Mouse (Mus musculus) midbrain, embryonic 14.5 days (tissue): Measurements from ENCODE around the gene Efcab12. TPM values are rescaled to one million over a fixed set of nuclear protein-coding genes. Genes with fewer than 3 reads are reported as not detected.
A peak's percentile ranks its signal among the peaks of the same experiment; 100 is the strongest.
"Not testable (repeated sequence)": the region's sequence is repeated elsewhere in the genome, so short reads cannot be mapped to it uniquely, and the experiment has no call there.

ENCODE experiments used
- ATAC-seq: fragments of 200-750 bp; cut with Nextera tagmentation; 2 replicates; pipeline ENCODE4 v1.8.0; 2017; ENCODE audit warnings: moderate number of reproducible peaks, moderate library complexity; ENCODE audit not compliant: low FRiP score, low TSS enrichment
- DNase-seq: peaks from one replicate; pipeline ENCODE4 v3.0.0-alpha.2; 2015
- H3K27ac ChIP-seq: fragments of 300-500 bp; sonication (generic); replicated peaks from 2 replicates; pipeline ENCODE4 v1.5.1; 2014; ENCODE audit warnings: mild to moderate bottlenecking, low read depth, low read length, moderate library complexity
- H3K27me3 ChIP-seq: fragments of 300-500 bp; sonication (generic); 2 replicates; pipeline ENCODE4 v1.6.1; 2014; ENCODE audit warnings: low read length, control low read depth, mixed read lengths; ENCODE audit not compliant: control insufficient read depth, insufficient read depth
- H3K36me3 ChIP-seq: fragments of 300-500 bp; sonication (generic); 2 replicates; pipeline ENCODE4 v1.6.1; 2014; ENCODE audit warnings: low read length, control low read depth; ENCODE audit not compliant: control insufficient read depth, insufficient read depth
- H3K4me1 ChIP-seq: fragments of 300-500 bp; sonication (generic); 2 replicates; pipeline ENCODE4 v1.6.1; 2014; ENCODE audit warnings: mild to moderate bottlenecking, antibody characterized with exemption, low read length, control low read depth; ENCODE audit not compliant: control insufficient read depth, insufficient read depth
- H3K4me2 ChIP-seq: fragments of 300-500 bp; sonication (generic); 2 replicates; pipeline ENCODE4 v1.6.1; 2014; ENCODE audit warnings: mild to moderate bottlenecking, low read length, moderate library complexity
- H3K4me3 ChIP-seq: fragments of 300-500 bp; sonication (generic); replicated peaks from 2 replicates; pipeline ENCODE4 v1.5.1; 2014; ENCODE audit warnings: low read depth, low read length
- H3K9ac ChIP-seq: fragments of 300-500 bp; sonication (generic); replicated peaks from 2 replicates; pipeline ENCODE4 v1.6.1; 2014; ENCODE audit warnings: mild to moderate bottlenecking, low read length, moderate library complexity
- H3K9me3 ChIP-seq: fragments of 300-500 bp; sonication (generic); 2 replicates; pipeline ENCODE4 v1.6.1; 2016; ENCODE audit warnings: low read length, control low read depth, mixed read lengths; ENCODE audit not compliant: control insufficient read depth
- WGBS: fragments of 180-500 bp; shearing (Covaris S2); extraction: QIAGEN DNeasy Blood & Tissue Kit; methylation state at CpG from one replicate; pipeline ENCODE4 v1.1.7; 2014; 5-methylcytosine and 5-hydroxymethylcytosine counted together
- polyA plus RNA-seq: library from polyadenylated mRNA; unstranded; fragments of >200 nt; fragmentation: Nextera tagmentation; extraction: Ambion mirVana; gene quantifications from 2 replicates; pipeline ENCODE4 v1.2.1, GENCODE M21; 2014

Gene Efcab12
- polyA plus RNA-seq, 1 experiment from 2014 or later, result 2.5 TPM

DNA sequence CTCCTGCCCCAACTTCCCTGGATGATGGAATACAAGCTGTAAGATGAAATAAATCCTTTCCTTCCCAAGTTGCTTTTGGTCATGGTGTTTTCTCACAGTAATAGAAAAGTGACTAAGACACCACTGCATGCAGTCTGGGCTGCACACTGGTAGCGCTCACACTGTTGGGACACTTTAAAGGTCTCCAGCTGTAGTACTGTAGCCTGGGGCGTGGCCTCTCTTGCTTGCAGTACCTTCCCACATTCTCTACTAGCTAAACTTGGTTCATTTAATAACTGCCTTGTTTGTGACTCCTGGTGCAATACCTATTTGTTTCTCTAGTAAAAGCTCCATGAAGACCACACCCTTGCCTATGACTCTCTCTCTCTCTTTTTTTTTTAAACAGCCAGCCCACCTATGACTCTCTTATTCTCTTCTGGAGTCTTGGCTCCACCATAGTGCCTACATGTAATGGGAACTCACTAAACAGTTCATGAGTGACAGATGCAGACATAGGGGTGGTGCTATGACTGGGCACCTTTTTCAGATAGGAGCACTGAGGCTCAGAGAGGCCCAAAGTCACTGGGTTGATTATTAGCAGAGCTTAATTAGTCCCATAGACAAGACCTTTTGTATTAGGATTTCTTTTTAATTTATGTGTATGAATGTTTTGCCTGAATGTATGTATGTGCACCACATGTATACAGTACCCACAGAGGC, 5.9 kb downstream of the Efcab12 start:
- 90% methylated on average over 2 of the region's 2 CpGs for WGBS
- ATAC-seq (no peak), DNase-seq (no peak)
- Histone ChIP-seq H3K9me3 (no peaks in the 10 kb centered on the region), H3K27ac (no peak overlapping the region), H3K27me3 (no peaks in the 10 kb centered on the region), H3K4me1 (peaks cover 3% of the 10 kb centered on the region; the same call in 1 of the 2 replicates), H3K36me3 (no peaks in the 10 kb centered on the region), H3K9ac (no peak overlapping the region), H3K4me2 (no peak overlapping the region), H3K4me3 (no peak overlapping the region)

DNA sequence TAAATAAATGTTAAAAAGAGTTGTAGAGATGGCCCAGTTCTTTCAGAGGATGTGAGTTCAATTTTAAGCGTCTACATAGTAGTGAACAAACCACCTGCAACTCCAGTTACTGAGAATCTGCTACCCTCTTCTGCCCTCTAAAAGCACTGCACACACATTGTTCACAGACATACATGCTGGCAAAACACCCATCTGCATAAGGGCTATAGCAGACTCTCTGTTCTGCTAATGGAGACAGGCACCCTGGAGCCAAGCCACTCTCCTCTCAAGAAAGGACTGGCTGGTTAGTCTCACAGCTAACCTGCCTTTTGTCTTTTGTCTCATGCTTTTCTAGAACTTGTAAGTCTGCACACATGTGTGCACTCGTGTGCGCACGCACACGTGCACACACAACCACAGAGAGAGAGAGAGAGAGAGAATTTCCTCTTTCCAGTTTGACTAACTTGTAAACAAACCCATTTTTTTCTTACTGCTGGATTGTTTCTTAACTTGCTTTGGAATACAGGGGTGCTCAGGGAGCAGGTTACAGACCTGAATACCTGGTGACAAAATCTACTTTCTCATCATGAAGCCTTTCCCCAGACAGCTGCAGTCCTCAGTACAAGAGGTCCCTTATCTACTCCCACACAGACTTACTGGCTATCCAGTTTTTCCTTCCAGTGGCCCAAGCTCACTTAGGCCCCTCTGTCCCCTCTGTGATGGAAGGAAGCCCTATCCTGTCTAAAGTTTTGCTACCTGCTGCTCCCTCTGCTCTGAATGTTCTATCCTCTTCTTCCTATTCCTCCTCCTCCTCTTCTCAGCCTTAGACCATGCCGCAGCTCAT, 7.2 kb downstream of the Efcab12 start:
- DNase-seq (no peak), ATAC-seq (no peak)
- H3K4me1 ChIP-seq, result no peaks in the 10 kb centered on the region
- H3K27me3 ChIP-seq, result no peaks in the 10 kb centered on the region
- no peak overlapping the region for H3K9ac ChIP-seq
- no peak overlapping the region for H3K27ac ChIP-seq
- H3K4me2 ChIP-seq, result no peak overlapping the region
- no peaks in the 10 kb centered on the region for H3K9me3 ChIP-seq
- no peak overlapping the region for H3K4me3 ChIP-seq
- 88% methylated on average over 6 of the region's 6 CpGs for WGBS
- no peaks in the 10 kb centered on the region for H3K36me3 ChIP-seq

DNA sequence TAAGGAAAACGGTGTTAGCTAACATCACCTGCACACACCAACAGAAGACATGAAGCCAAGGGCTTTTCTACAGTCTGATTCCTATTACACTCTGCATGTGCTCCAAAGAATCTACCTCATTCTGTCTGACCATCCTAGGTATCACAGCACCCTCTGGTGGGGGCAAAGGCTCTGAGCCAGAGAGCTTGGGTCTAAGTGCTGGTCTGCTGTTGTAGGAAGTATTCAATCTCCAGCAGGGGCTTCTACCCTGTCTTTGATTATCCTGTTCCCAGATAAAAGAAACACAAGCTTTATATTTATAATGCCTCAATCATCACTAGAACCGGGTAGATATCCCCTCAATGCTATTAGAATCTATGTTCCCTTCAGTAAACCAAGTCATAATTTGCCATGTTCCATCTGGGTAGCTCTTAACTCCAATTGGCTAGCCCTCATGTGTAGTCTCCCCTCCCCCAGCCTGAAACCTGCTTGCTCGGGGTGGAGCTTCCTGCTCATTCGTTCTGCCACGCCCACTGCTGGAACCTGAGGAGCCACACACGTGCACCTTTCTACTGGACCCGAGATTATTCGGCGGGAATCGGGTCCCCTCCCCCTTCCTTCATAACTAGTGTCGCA, 14.3 kb downstream of the Efcab12 start:
- ATAC-seq, result peak; percentile 48; the same call in 1 of the 2 replicates
- 5% methylated on average over 4 of the region's 11 CpGs for WGBS
- H3K27ac ChIP-seq, H3K4me1 ChIP-seq, H3K4me3 ChIP-seq, H3K27me3 ChIP-seq, H3K36me3 ChIP-seq, H3K9me3 ChIP-seq, H3K9ac ChIP-seq: not testable (repeated sequence)
- peak; percentile 75 for DNase-seq
- H3K4me2 ChIP-seq, result peak overlapping the region; percentile 32

DNA sequence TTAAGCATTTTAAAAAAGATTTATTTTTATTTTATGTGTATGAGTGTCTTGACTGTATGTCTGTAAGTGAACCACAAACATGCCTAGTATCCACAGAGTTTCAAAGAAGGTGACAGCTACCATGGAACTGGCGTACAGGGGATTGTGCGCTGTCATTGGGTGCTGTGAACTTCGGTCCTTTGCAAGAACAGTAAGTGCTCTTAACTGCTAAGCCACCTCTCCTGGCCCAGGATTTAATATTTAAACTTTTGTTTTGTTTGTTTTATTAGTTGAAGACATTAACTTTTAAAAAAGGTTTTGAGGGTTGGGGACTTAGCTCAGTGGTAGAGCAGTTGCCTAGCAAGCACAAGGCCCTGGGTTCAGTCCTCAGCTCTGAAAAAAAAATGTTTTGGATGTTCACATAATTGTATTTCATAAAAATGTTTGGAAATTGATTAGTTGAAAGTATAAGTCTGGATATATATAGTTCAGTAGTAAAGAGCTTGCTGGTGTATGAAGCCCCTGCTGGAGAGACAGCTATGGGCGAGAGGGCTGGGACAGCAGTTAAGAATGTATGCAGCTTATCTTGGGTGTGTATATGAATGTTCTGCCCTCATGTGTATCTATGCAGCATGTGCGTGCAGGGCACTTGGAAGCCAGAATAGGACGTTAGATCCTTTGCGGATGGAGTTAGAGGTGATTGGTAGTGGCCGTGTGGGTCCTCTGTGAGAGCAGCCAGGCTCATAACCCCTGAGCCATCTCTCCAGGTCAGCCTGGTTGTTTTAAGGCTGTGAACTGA, 16.8 kb downstream of the Efcab12 start:
- Histone ChIP-seq H3K4me1 (no peaks in the 10 kb centered on the region), H3K36me3 (no peaks in the 10 kb centered on the region), H3K4me2 (no peak overlapping the region), H3K9ac (no peak overlapping the region), H3K4me3 (no peak overlapping the region), H3K27me3 (no peaks in the 10 kb centered on the region), H3K9me3 (no peaks in the 10 kb centered on the region), H3K27ac (no peak overlapping the region)
- 88% methylated on average over 8 of the region's 8 CpGs for WGBS
- DNase-seq, result no peak
- ATAC-seq, result no peak

DNA sequence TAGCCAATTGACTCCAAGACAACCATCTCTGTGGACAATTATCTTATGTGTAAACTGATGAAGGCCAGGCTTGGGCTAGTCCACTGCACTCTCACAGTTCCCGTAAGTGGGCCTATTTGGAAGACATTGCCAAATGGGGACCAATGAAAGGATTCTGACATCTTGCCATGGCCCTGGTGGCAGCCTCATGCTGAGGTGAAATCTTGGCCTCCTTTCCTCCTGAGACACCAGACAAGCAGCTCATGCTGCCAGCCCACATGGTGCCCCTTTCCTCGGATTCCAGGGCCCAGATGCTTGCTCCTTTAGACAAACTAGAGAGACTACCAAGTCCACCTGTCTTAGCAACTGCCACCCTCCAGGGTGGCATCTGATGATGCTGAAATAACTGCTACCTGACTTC, 20.1 kb downstream of the Efcab12 start:
- Histone ChIP-seq H3K4me1 (no peaks in the 10 kb centered on the region), H3K4me2 (no peak overlapping the region), H3K27me3 (no peaks in the 10 kb centered on the region), H3K36me3 (no peaks in the 10 kb centered on the region), H3K27ac (no peak overlapping the region), H3K9ac (no peak overlapping the region), H3K9me3 (no peaks in the 10 kb centered on the region), H3K4me3 (no peak overlapping the region)
- 72% methylated on average over 2 of the region's 2 CpGs for WGBS
- ATAC-seq (no peak), DNase-seq (no peak)

DNA sequence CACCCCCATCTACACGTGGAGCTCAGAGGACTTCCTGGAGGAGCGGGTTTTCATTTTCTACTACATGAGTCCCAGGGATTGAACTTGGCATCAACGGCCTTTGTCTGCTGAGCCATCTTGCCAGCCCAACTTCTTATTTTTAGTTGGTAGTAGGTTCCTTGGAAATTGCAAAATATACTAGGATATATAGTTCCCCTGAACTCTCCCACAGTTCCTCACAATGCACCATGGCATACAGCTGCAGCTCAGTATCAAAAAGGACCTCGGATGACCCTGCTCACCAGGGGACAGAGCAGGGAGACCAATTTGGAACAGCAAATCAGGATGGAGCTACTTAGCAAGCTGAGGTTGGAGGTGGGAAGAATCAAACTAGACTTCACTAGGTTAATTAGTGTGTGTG, 23.2 kb downstream of the Efcab12 start:
- Histone ChIP-seq H3K36me3 (no peaks in the 10 kb centered on the region), H3K4me3 (no peak overlapping the region), H3K9ac (no peak overlapping the region), H3K9me3 (no peaks in the 10 kb centered on the region), H3K27me3 (no peaks in the 10 kb centered on the region), H3K27ac (no peak overlapping the region), H3K4me2 (no peak overlapping the region), H3K4me1 (no peaks in the 10 kb centered on the region)
- WGBS, result 79% methylated on average over 4 of the region's 4 CpGs
- DNase-seq, result no peak
- ATAC-seq, result no peak

DNA sequence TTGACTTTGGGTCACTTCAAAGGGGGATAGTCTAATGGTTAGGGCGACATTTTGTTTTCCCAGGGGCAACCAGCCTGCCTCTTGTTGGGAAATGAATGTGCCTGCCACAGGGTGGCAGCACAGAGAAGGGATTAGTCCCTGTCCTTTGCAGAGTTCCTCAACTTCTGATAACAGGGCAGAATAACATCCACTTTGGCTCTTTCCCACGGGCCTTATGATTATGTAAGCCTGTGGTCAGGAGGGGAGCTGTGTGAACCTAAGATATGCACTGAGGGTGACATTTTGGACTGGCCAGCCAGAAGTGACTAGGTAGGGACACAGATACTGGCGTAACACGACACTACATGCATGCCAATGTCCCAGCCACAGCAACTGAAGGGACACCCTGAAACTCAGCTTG, 24.1 kb downstream of the Efcab12 start:
- ATAC-seq, result no peak
- no peak overlapping the region for H3K4me2 ChIP-seq
- DNase-seq, result peak; percentile 65
- no peak overlapping the region for H3K27ac ChIP-seq
- no peaks in the 10 kb centered on the region for H3K9me3 ChIP-seq
- H3K4me1 ChIP-seq, result no peaks in the 10 kb centered on the region
- no peak overlapping the region for H3K9ac ChIP-seq
- no peaks in the 10 kb centered on the region for H3K36me3 ChIP-seq
- no peak overlapping the region for H3K4me3 ChIP-seq
- WGBS, result 29% methylated on average over 4 of the region's 4 CpGs
- no peaks in the 10 kb centered on the region for H3K27me3 ChIP-seq

DNA sequence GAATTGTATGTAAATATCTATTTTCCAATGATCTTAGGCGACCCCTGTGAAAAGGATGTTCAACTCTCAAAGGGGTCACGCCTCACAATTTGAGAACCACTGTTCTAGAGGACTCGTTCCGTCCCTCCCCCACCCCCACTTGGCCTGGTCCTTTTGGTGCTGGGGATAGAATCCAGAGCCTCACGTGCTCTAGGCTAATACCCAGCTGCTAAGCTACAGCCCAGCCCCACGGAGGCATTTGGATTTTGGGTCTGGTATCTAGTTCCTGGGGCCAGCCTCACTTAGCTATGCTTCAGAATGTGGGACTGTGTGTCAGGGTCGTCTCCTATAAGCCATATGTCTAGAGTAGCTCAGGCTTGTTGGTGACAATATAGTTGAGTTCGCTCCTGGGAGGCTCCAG, 26.6 kb downstream of the Efcab12 start:
- Histone ChIP-seq H3K4me2 (no peak overlapping the region), H3K36me3 (peaks cover 7% of the 10 kb centered on the region), H3K4me3 (no peak overlapping the region), H3K27ac (no peak overlapping the region), H3K9ac (no peak overlapping the region), H3K4me1 (peaks cover 10% of the 10 kb centered on the region), H3K27me3 (no peaks in the 10 kb centered on the region), H3K9me3 (no peaks in the 10 kb centered on the region)
- WGBS, result 72% methylated on average over 8 of the region's 8 CpGs
- DNase-seq, result no peak
- no peak for ATAC-seq
